ENCODE assay signal across 11 mouse cellular contexts in genomic region chr7:100798810-100799209, GRCm38 (mm10).
DNase-seq lines count a peak whose midpoint lies in the region; ATAC-seq and TF ChIP-seq lines count a peak whose summit lies in the region.
"Had no signal": no experiment of that assay in that cellular context is flagged by ENCODE, and none has a peak within 500 bp of the region (broad histone marks: within the 10 kb centered on the region; RNA-seq: fewer than 3 reads in every experiment).

No protein-coding gene starts in this region.

- H3K9ac ChIP-seq in forebrain, embryonic 14.5 days (ENCODE audit: low read length) = no peak overlapping the region
- no peak overlapping the region for H3K9ac ChIP-seq in forebrain, embryonic 13.5 days
- H3K9ac ChIP-seq: embryonic facial prominence, embryonic 13.5 days; midbrain, embryonic 15.5 days had no signal

- no peaks in the 10 kb centered on the region for H3K27me3 ChIP-seq in forebrain, embryonic 14.5 days (replicated peaks; ENCODE audit: control insufficient read depth, insufficient read depth, low read length)
- H3K27me3 ChIP-seq in forebrain, embryonic 13.5 days = no peaks in the 10 kb centered on the region
- H3K27me3 ChIP-seq: embryonic facial prominence, embryonic 13.5 days; midbrain, embryonic 15.5 days had no signal

- WGBS in forebrain, embryonic 14.5 days = 66% methylated on average over 3 of the region's 3 CpGs
- WGBS in forebrain, embryonic 13.5 days = 67% methylated on average over 3 of the region's 3 CpGs

- ATAC-seq in forebrain, embryonic 14.5 days = no peak
- no peak for ATAC-seq in forebrain, embryonic 13.5 days
- ATAC-seq in megakaryocyte-erythroid progenitor cell, adult 5-6 weeks (replicated peaks; ENCODE audit: low FRiP score, low TSS enrichment, poor library complexity, severe bottlenecking) = peak; percentile 89
- ATAC-seq: midbrain, embryonic 15.5 days had no signal

- H3K36me3 ChIP-seq in forebrain, embryonic 14.5 days (ENCODE audit: control insufficient read depth, insufficient read depth, low read length) = no peaks in the 10 kb centered on the region
- no peaks in the 10 kb centered on the region for H3K36me3 ChIP-seq in forebrain, embryonic 13.5 days (ENCODE audit: poor library complexity, severe bottlenecking)
- H3K36me3 ChIP-seq: embryonic facial prominence, embryonic 13.5 days; midbrain, embryonic 15.5 days had no signal

- peak; percentile 64 for TF ChIP-seq CTCF in left cerebral cortex, adult 2 months (IDR thresholded peaks at IDR 0.05)

- no peaks in the 10 kb centered on the region for H3K9me3 ChIP-seq in forebrain, embryonic 14.5 days (replicated peaks; ENCODE audit: control insufficient read depth, low read length)
- H3K9me3 ChIP-seq in forebrain, embryonic 13.5 days (replicated peaks) = no peaks in the 10 kb centered on the region
- H3K9me3 ChIP-seq: embryonic facial prominence, embryonic 13.5 days; midbrain, embryonic 15.5 days had no signal

- peak; percentile 37 for DNase-seq in forebrain, embryonic 14.5 days (ENCODE audit: low spot score)
- no peak for DNase-seq in left cerebral cortex, adult 2 months (ENCODE audit: extremely low spot score in 1 of 2, low spot score in 2 of 2)
- DNase-seq in left cerebral cortex, postnatal 36 days (ENCODE audit: low spot score in 2 of 2) = no peak
- DNase-seq in R1 (ENCODE audit: low read depth, low spot score) = peak; percentile 12
- DNase-seq in left cerebral cortex, adult 9 months (ENCODE audit: low spot score in 2 of 2) = no peak
- DNase-seq in frontal cortex, postnatal 36 days (ENCODE audit: low spot score in 2 of 2) = no peak
- DNase-seq: spleen, adult 18-20 months had no signal

- no peak overlapping the region for H3K4me3 ChIP-seq in forebrain, embryonic 14.5 days (ENCODE audit: low read depth, low read length)
- no peak overlapping the region for H3K4me3 ChIP-seq in forebrain, embryonic 13.5 days
- H3K4me3 ChIP-seq in left cerebral cortex, adult 2 months = no peak overlapping the region
- H3K4me3 ChIP-seq: embryonic facial prominence, embryonic 13.5 days; midbrain, embryonic 15.5 days had no signal

- H3K4me2 ChIP-seq in forebrain, embryonic 14.5 days (ENCODE audit: low read length) = no peak overlapping the region
- no peak overlapping the region for H3K4me2 ChIP-seq in forebrain, embryonic 13.5 days
- H3K4me2 ChIP-seq: embryonic facial prominence, embryonic 13.5 days; midbrain, embryonic 15.5 days had no signal

- intact Hi-C loops in left cerebral cortex, adult 2 months (cut with DNase I) = loop anchor here (1.0 to 5.0 kb wide), 2 partner anchors 92 to 114 kb away; partner anchors contain the start of gene Fam168a
- intact Hi-C loops in left cerebral cortex, postnatal 36 days (cut with DNase I) = no loop called here

- H3K27ac ChIP-seq in forebrain, embryonic 14.5 days (ENCODE audit: low read depth, low read length) = no peak overlapping the region
- no peak overlapping the region for H3K27ac ChIP-seq in forebrain, embryonic 13.5 days
- no peak overlapping the region for H3K27ac ChIP-seq in left cerebral cortex, adult 2 months
- H3K27ac ChIP-seq: embryonic facial prominence, embryonic 13.5 days; midbrain, embryonic 15.5 days had no signal

- H3K4me1 ChIP-seq in forebrain, embryonic 14.5 days (ENCODE audit: control insufficient read depth, insufficient read depth, low read length) = no peaks in the 10 kb centered on the region
- H3K4me1 ChIP-seq in forebrain, embryonic 13.5 days = no peaks in the 10 kb centered on the region
- H3K4me1 ChIP-seq: embryonic facial prominence, embryonic 13.5 days; midbrain, embryonic 15.5 days had no signal

Comparison
In these comparisons a context has a peak if more than half of its experiments do, and no peak if none do; other contexts are left out.
1. DNase-seq: peak in forebrain, embryonic 14.5 days (single experiment) and R1 (single experiment); none in left cerebral cortex, adult 2 months (0 of 2), left cerebral cortex, postnatal 36 days (0 of 2), left cerebral cortex, adult 9 months (0 of 2) and frontal cortex, postnatal 36 days (0 of 2).